Mouse (Mus musculus): ENCODE measurements around the gene Mrpl32.

- TF ChIP-seq CTCF (IDR thresholded peaks at IDR 0.05; ENCODE audit: borderline replicate concordance, insufficient read depth, low read depth, low read length) (no peak), POLR2A (IDR thresholded peaks at IDR 0.05; ENCODE audit: borderline replicate concordance, insufficient read depth, low read length) (no peak)
These were observed 51.6 kb downstream of the Mrpl32 start for GRCm38 (mm10) chr13:14561336-14561735.
